Mouse (Mus musculus): Measurements from ENCODE around the gene Proz. TPM values are rescaled to one million over a fixed set of nuclear protein-coding genes. Genes with fewer than 3 reads are reported as not detected.

Gene Proz
- total and polyA plus RNA-seq, 3 experiments = 0.12 to 0.54 TPM; not detected in 1

- TF ChIP-seq UBTF (IDR thresholded peaks at IDR 0.05; ENCODE audit: borderline replicate concordance, insufficient read depth, low read depth, low read length) = no peak
- TF ChIP-seq MYC (IDR thresholded peaks at IDR 0.05; ENCODE audit: low read depth, low read length) = no peak
- no peak for TF ChIP-seq MEF2A (IDR thresholded peaks at IDR 0.05; ENCODE audit: extremely low read depth, insufficient replicate concordance, low read depth, low read length, poor library complexity, severe bottlenecking)
- no peak for TF ChIP-seq MXI1 (IDR thresholded peaks at IDR 0.05; ENCODE audit: low read depth, low read length)
- no peak for TF ChIP-seq CTCF (IDR thresholded peaks at IDR 0.05 in 2 of 3, conservative IDR thresholded peaks at IDR 0.05 in 1 of 3; ENCODE audit: control insufficient read depth in 1 of 3, insufficient read depth in 1 of 3, low read depth in 2 of 3, low read length in 3 of 3, poor library complexity in 1 of 3, severe bottlenecking in 1 of 3)
- TF ChIP-seq USF2 (IDR thresholded peaks at IDR 0.05; ENCODE audit: borderline replicate concordance in 1 of 2, insufficient read depth in 1 of 2, low read depth in 1 of 2, low read length in 2 of 2) = no peak
- no peak; a peak in 1 of 4 replicates for TF ChIP-seq POLR2A (IDR thresholded peaks at IDR 0.05; ENCODE audit: control insufficient read depth in 1 of 2, insufficient read depth in 1 of 2, low read depth in 1 of 2, low read length in 2 of 2, poor library complexity in 1 of 2)
- TF ChIP-seq BHLHE40 (IDR thresholded peaks at IDR 0.05; ENCODE audit: borderline replicate concordance, low read depth, low read length) = no peak
- no peak for TF ChIP-seq CHD2 (IDR thresholded peaks at IDR 0.05; ENCODE audit: low read length)
These were observed 60.4 kb downstream of the Proz start (continued) for GRCm38 (mm10) chr8:13120882-13121665.

DNA sequence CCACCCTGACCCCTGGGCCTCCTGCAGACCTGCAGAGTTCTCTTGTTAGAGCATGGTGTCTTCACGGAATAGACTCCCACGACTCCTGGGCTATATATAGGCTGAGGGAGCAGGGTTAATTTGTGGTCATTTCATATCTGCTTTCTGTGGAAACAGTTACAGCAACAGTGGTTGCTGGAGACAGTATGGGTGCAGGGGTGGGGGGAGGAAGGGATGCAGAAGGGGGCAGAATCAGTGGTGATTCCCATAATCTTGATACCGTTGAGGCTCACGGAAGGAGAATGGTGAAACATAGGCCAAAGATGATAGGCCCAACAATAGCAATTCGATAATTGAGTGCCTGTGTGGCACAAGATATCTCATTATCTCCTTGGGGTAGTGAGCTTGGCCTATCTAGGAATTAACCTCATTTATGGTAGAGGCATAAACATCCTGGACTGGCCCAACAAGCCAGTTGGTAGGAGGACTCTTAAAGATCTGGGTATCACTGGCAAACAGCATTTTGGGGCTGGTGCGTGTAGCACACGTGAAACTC, 62.2 kb downstream of the Proz start:
- no peak overlapping the region; the same call in 1 of the 2 replicates for H3K9ac ChIP-seq (ENCODE audit: control insufficient read depth, low read depth, low read length, poor library complexity, severe bottlenecking)
- H3K27ac ChIP-seq (ENCODE audit: control insufficient read depth, low read depth, low read length) = peak overlapping the region; percentile 75
- no peaks in the 10 kb centered on the region; the same call in 1 of the 2 replicates for H3K79me2 ChIP-seq (ENCODE audit: control insufficient read depth, insufficient read depth, low read length, poor library complexity)
- no peaks in the 10 kb centered on the region for H3K9me3 ChIP-seq (replicated peaks; ENCODE audit: insufficient read depth, low read length)
- H3K36me3 ChIP-seq (ENCODE audit: control insufficient read depth in 1 of 2, insufficient read depth in 2 of 2, low read length in 2 of 2) = peaks cover 12 to 38% of the 10 kb centered on the region in 2 experiments
- H3K27me3 ChIP-seq (ENCODE audit: control insufficient read depth in 1 of 2, insufficient read depth in 2 of 2, low read length in 2 of 2) = no peaks in the 10 kb centered on the region
- no peak overlapping the region for H3K4me3 ChIP-seq (ENCODE audit: control insufficient read depth in 1 of 2, insufficient read depth in 1 of 2, low read depth in 2 of 2, low read length in 2 of 2)
- peaks cover 30 to 43% of the 10 kb centered on the region in 2 experiments for H3K4me1 ChIP-seq (ENCODE audit: control insufficient read depth in 1 of 2, insufficient read depth in 2 of 2, low read length in 2 of 2)
- peak; percentile 91 for DNase-seq (ENCODE audit: low read depth, low spot score)
- TF ChIP-seq TCF12 (IDR thresholded peaks at IDR 0.05; ENCODE audit: low read depth, low read length) = peak; percentile 96
- peak; percentile 76 for TF ChIP-seq POLR2AphosphoS2 (IDR thresholded peaks at IDR 0.05; ENCODE audit: low read length)
- no peak for TF ChIP-seq ZKSCAN1 (IDR thresholded peaks at IDR 0.05; ENCODE audit: low read depth, low read length)
- no peak; the same call in 1 of the 2 replicates for TF ChIP-seq ZMIZ1 (IDR thresholded peaks at IDR 0.05; ENCODE audit: low read depth, low read length)
- TF ChIP-seq RCOR1 (IDR thresholded peaks at IDR 0.05; ENCODE audit: low read depth, low read length) = peak; percentile 95
- 0 out of 2 replicates have a peak, but pooled peaks have one; percentile 23 for TF ChIP-seq E2F4 (IDR thresholded peaks at IDR 0.05; ENCODE audit: borderline replicate concordance, low read depth, low read length)
- 0 out of 2 replicates have a peak, but pooled peaks have one; percentile 10 for TF ChIP-seq ZC3H11A (IDR thresholded peaks at IDR 0.05; ENCODE audit: low read depth, low read length)
- TF ChIP-seq MAZ (IDR thresholded peaks at IDR 0.05; ENCODE audit: low read depth, low read length) = peak; percentile 87; the same call in 1 of the 2 replicates
- TF ChIP-seq MYC (IDR thresholded peaks at IDR 0.05; ENCODE audit: low read depth, low read length) = no peak; the same call in 1 of the 2 replicates
- TF ChIP-seq USF1 (IDR thresholded peaks at IDR 0.05; ENCODE audit: low read depth, low read length) = no peak
- TF ChIP-seq GABPA (IDR thresholded peaks at IDR 0.05; ENCODE audit: low read depth, low read length) = no peak
- TF ChIP-seq NRF1 (IDR thresholded peaks at IDR 0.05; ENCODE audit: insufficient read depth, low read depth, low read length, poor library complexity, severe bottlenecking) = no peak
- TF ChIP-seq GATA1 (IDR thresholded peaks at IDR 0.05; ENCODE audit: low read depth, low read length) = peak; percentile 97
- peak; percentile 58 for TF ChIP-seq NELFE (IDR thresholded peaks at IDR 0.05; ENCODE audit: low read depth, low read length)
- TF ChIP-seq USF2 (IDR thresholded peaks at IDR 0.05; ENCODE audit: borderline replicate concordance in 1 of 2, insufficient read depth in 1 of 2, low read depth in 1 of 2, low read length in 2 of 2) = no peak
- TF ChIP-seq SIN3A (IDR thresholded peaks at IDR 0.05; ENCODE audit: low read length) = peak; percentile 82
- TF ChIP-seq CHD1 (IDR thresholded peaks at IDR 0.05; ENCODE audit: low read depth, low read length) = 0 out of 2 replicates have a peak, but pooled peaks have one; percentile 29
- peak; percentile 78 for TF ChIP-seq MYB (IDR thresholded peaks at IDR 0.05; ENCODE audit: low read depth, low read length)
- peak; percentile 93 to 96 for TF ChIP-seq EP300 (IDR thresholded peaks at IDR 0.05; ENCODE audit: low read depth in 1 of 2, low read length in 2 of 2)
- TF ChIP-seq RAD21 (IDR thresholded peaks at IDR 0.05; ENCODE audit: low read depth, low read length) = no peak
- no peak for TF ChIP-seq POLR2AphosphoS5 (IDR thresholded peaks at IDR 0.05; ENCODE audit: borderline replicate concordance, low read depth, low read length)
- TF ChIP-seq CHD2 (IDR thresholded peaks at IDR 0.05; ENCODE audit: low read length) = no peak
- peak; percentile 79; the same call in 1 of the 2 replicates for TF ChIP-seq MAFK (IDR thresholded peaks at IDR 0.05; ENCODE audit: borderline replicate concordance, low read depth, low read length)
- TF ChIP-seq CTCF (IDR thresholded peaks at IDR 0.05 in 2 of 3, conservative IDR thresholded peaks at IDR 0.05 in 1 of 3; ENCODE audit: control insufficient read depth in 1 of 3, insufficient read depth in 1 of 3, low read depth in 2 of 3, low read length in 3 of 3, poor library complexity in 1 of 3, severe bottlenecking in 1 of 3) = no peak
- TF ChIP-seq POLR2A (IDR thresholded peaks at IDR 0.05; ENCODE audit: control insufficient read depth in 1 of 2, insufficient read depth in 1 of 2, low read depth in 1 of 2, low read length in 2 of 2, poor library complexity in 1 of 2) = no peak; a peak in 1 of 4 replicates
- TF ChIP-seq SMC3 (IDR thresholded peaks at IDR 0.05; ENCODE audit: low read depth, low read length) = no peak

Measured in MEL (cell line).